Mouse (Mus musculus): Measurements from ENCODE around the gene Card9. TPM values are rescaled to one million over a fixed set of nuclear protein-coding genes. Genes with fewer than 3 reads are reported as not detected.

Gene Card9
- polyA plus RNA-seq, 1 experiment from 2014 or later, result 0.41 TPM

DNA sequence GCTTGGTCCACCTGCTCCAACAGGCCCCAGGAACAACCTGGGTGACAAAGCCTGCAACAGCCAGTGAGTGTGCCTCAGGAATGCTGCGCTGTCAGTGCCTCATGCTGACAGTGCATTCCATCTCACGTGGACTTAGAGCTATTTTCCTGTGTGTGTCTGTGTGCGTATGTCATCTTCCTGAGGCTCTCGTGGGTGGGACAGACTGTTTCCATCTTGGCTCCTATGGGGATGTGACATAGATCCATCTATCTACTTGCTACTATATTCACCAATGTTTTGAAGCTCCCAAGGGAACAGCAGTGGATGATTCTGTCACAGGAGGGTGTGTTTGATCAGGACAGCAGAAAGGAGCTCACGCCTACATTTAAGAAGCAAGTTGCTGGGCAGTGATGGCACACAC lies 48.8 kb downstream of the Card9 start:
- Histone ChIP-seq H3K27ac (ENCODE audit: low read depth, low read length) (no peak overlapping the region), H3K4me1 (ENCODE audit: control insufficient read depth, insufficient read depth, low read length) (peaks cover 25% of the 10 kb centered on the region)
- DNase-seq (ENCODE audit: low spot score), result no peak

DNA sequence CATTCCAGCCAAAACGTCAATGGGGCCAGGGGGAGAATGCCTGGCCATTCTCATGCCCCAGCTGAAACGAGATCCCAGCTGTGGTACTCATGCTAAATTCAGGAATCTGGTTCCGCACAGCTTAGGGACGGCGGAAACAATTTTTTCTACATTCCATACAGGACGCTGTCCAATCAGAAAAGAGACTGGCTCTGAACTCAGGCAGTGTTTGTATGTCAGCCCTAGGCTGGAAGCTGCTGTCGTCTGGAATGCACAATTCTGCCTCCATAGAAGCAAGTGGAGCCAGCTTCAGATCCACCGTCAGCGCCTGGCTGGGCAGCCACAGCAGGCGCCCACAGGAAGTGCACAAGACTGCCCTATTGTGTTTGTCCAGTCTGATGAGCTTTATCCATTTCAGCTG lies 51.0 kb downstream of the Card9 start:
- Histone ChIP-seq H3K36me3 (ENCODE audit: control insufficient read depth, insufficient read depth, low read length) (no peaks in the 10 kb centered on the region), H3K27ac (ENCODE audit: low read depth, low read length) (peak overlapping the region; percentile 74; the same call in 1 of the 2 replicates), H3K9ac (ENCODE audit: low read length) (no peak overlapping the region), H3K27me3 (ENCODE audit: control insufficient read depth, insufficient read depth, low read length) (no peaks in the 10 kb centered on the region), H3K4me3 (ENCODE audit: low read depth, low read length) (no peak overlapping the region), H3K4me2 (ENCODE audit: low read depth) (no peak overlapping the region), H3K4me1 (ENCODE audit: control insufficient read depth, insufficient read depth, low read length) (peaks cover 15% of the 10 kb centered on the region), H3K9me3 (ENCODE audit: control insufficient read depth, low read length) (no peaks in the 10 kb centered on the region)
- WGBS, result 32% methylated on average over 10 of the region's 10 CpGs
- DNase-seq (ENCODE audit: low spot score) (peak; percentile 44), ATAC-seq (ENCODE audit: insufficient read depth, low FRiP score, low TSS enrichment) (no peak)

More for the DNA sequence above, 48.8 kb downstream of the Card9 start:
- no peaks in the 10 kb centered on the region for H3K36me3 ChIP-seq (ENCODE audit: control insufficient read depth, insufficient read depth, low read length)
- no peaks in the 10 kb centered on the region for H3K9me3 ChIP-seq (ENCODE audit: control insufficient read depth, low read length)
- ATAC-seq (ENCODE audit: insufficient read depth, low FRiP score, low TSS enrichment), result no peak
- no peaks in the 10 kb centered on the region for H3K27me3 ChIP-seq (ENCODE audit: control insufficient read depth, insufficient read depth, low read length)
- 77% methylated on average over 5 of the region's 5 CpGs for whole genome bisulfite sequencing
- no peak overlapping the region for H3K4me2 ChIP-seq (ENCODE audit: low read depth)
- no peak overlapping the region for H3K4me3 ChIP-seq (ENCODE audit: low read depth, low read length)
- H3K9ac ChIP-seq (ENCODE audit: low read length), result no peak overlapping the region

DNA sequence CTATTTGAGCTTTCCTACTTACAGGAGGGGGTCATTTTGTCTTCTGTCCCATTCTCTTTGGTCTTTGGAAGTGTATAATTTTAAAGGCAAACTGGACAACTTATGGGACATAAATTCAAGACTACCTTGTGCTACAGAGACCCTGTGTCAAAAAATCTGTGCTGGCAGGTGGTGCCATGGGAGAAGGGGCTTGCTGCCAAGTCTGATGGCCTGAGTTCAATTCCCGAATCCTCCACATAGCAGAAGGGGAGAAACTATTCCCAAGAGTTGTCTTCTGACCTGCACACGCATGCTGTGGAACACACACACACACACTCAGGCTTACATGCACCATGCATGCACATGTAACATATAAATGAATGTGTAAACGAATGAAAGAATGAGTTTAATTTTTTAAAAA lies 54.0 kb downstream of the Card9 start:
- no peak for ATAC-seq (ENCODE audit: insufficient read depth, low FRiP score, low TSS enrichment)
- WGBS, result 86% methylated on average over 3 of the region's 3 CpGs
- no peaks in the 10 kb centered on the region for H3K36me3 ChIP-seq (ENCODE audit: control insufficient read depth, insufficient read depth, low read length)
- H3K4me2 ChIP-seq (ENCODE audit: low read depth), result no peak overlapping the region
- no peaks in the 10 kb centered on the region for H3K9me3 ChIP-seq (ENCODE audit: control insufficient read depth, low read length)
- H3K9ac ChIP-seq (ENCODE audit: low read length), result no peak overlapping the region
- peaks cover 8% of the 10 kb centered on the region; the same call in 1 of the 2 replicates for H3K4me1 ChIP-seq (ENCODE audit: control insufficient read depth, insufficient read depth, low read length)
- H3K27me3 ChIP-seq (ENCODE audit: control insufficient read depth, insufficient read depth, low read length), result no peaks in the 10 kb centered on the region
- DNase-seq (ENCODE audit: low spot score), result peak; percentile 1
- no peak overlapping the region for H3K27ac ChIP-seq (ENCODE audit: low read depth, low read length)
- H3K4me3 ChIP-seq (ENCODE audit: low read depth, low read length), result no peak overlapping the region

DNA sequence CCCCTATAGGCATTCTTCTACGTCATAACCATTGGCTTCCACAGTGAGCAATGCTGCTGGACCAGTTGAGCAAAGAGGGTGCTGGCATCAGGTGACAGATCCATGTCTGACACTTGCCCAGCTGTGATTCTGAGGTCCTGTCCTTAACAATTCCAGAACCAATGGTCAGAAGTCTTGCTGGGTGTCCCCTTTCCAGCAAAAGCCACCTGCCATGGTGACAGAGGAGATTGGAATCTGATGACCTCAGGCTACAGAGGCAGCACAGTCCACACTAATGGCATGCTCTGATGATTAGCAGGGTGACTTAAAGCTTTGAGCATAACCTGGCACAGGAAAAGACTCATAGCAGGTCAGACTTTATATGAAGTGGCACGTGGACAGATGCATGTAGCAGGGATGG lies 55.2 kb downstream of the Card9 start:
- DNase-seq (ENCODE audit: low spot score), result no peak
- H3K36me3 ChIP-seq (ENCODE audit: control insufficient read depth, insufficient read depth, low read length), result no peaks in the 10 kb centered on the region
- WGBS, result 80% methylated on average over 2 of the region's 2 CpGs

DNA sequence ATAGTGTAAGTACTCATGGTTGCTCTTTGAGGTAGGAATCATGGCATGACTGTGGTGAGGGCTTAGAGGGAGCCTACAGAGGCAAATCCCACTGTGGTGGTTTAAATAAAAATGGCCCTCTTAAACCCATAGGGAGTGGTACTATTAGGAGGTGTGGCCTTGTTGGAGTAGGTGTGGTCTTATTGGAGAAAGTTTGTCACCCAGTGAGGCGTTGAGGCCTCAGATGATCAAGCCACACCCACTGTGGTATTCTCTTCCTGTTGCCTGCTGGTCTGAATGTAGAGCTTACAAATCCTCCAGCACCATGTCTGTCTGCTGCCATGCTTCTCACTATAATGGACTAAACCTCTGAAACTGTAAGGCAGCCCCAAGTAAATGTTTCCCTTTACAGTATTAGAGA lies 56.0 kb downstream of the Card9 start:
- ATAC-seq (ENCODE audit: insufficient read depth, low FRiP score, low TSS enrichment), result no peak
- H3K27me3 ChIP-seq (ENCODE audit: control insufficient read depth, insufficient read depth, low read length), result no peaks in the 10 kb centered on the region
- WGBS, result 61% methylated on average over 1 of the region's 1 CpGs
- no peak overlapping the region for H3K9ac ChIP-seq (ENCODE audit: low read length)
- peaks cover 7% of the 10 kb centered on the region; the same call in 1 of the 2 replicates for H3K4me1 ChIP-seq (ENCODE audit: control insufficient read depth, insufficient read depth, low read length)
- H3K36me3 ChIP-seq (ENCODE audit: control insufficient read depth, insufficient read depth, low read length), result no peaks in the 10 kb centered on the region
- H3K9me3 ChIP-seq (ENCODE audit: control insufficient read depth, low read length), result no peaks in the 10 kb centered on the region
- H3K4me3 ChIP-seq (ENCODE audit: low read depth, low read length), result no peak overlapping the region
- no peak overlapping the region for H3K27ac ChIP-seq (ENCODE audit: low read depth, low read length)
- no peak for DNase-seq (ENCODE audit: low spot score)
- H3K4me2 ChIP-seq (ENCODE audit: low read depth), result no peak overlapping the region

More for the DNA sequence above, 55.2 kb downstream of the Card9 start:
- Histone ChIP-seq H3K9me3 (ENCODE audit: control insufficient read depth, low read length) (no peaks in the 10 kb centered on the region), H3K27me3 (ENCODE audit: control insufficient read depth, insufficient read depth, low read length) (no peaks in the 10 kb centered on the region), H3K4me1 (ENCODE audit: control insufficient read depth, insufficient read depth, low read length) (peaks cover 8% of the 10 kb centered on the region; the same call in 1 of the 2 replicates), H3K4me2 (ENCODE audit: low read depth) (no peak overlapping the region), H3K4me3 (ENCODE audit: low read depth, low read length) (no peak overlapping the region), H3K9ac (ENCODE audit: low read length) (no peak overlapping the region), H3K27ac (ENCODE audit: low read depth, low read length) (no peak overlapping the region)
- no peak for ATAC-seq (ENCODE audit: insufficient read depth, low FRiP score, low TSS enrichment)

Other genes starting within 250 kb of the Card9 start
- gene Nacc2, start 237.7 kb downstream of the Card9 start, polyA plus RNA-seq (2014; fragmentation: Nextera tagmentation; extraction: Ambion mirVana), result 8.2 and 9.8 TPM in 2 replicates
- 19.6 and 25.3 TPM in 2 replicates for gene Lhx3, start 152.6 kb downstream of the Card9 start, polyA plus RNA-seq (2014; fragmentation: Nextera tagmentation; extraction: Ambion mirVana)
- 17.3 and 18.9 TPM in 2 replicates for gene Qsox2, start 123.4 kb downstream of the Card9 start, polyA plus RNA-seq (2014; fragmentation: Nextera tagmentation; extraction: Ambion mirVana)
- gene Ccdc187, start 66.4 kb downstream of the Card9 start, polyA plus RNA-seq (2014; fragmentation: Nextera tagmentation; extraction: Ambion mirVana), result not detected in 2 replicates
- 58.8 and 65.0 TPM in 2 replicates for gene Gpsm1, start 45.4 kb downstream of the Card9 start, polyA plus RNA-seq (2014; fragmentation: Nextera tagmentation; extraction: Ambion mirVana)
- gene Dnlz, start 8.8 kb downstream of the Card9 start, polyA plus RNA-seq (2014; fragmentation: Nextera tagmentation; extraction: Ambion mirVana), result 33.8 and 35.6 TPM in 2 replicates
- 26.5 and 26.9 TPM in 2 replicates for gene Snapc4, start 19.7 kb upstream of the Card9 start, polyA plus RNA-seq (2014; fragmentation: Nextera tagmentation; extraction: Ambion mirVana)
- 126 and 145 TPM in 2 replicates for gene Entr1, start 28.4 kb upstream of the Card9 start, polyA plus RNA-seq (2014; fragmentation: Nextera tagmentation; extraction: Ambion mirVana)
- gene Pmpca, start 28.4 kb upstream of the Card9 start, polyA plus RNA-seq (2014; fragmentation: Nextera tagmentation; extraction: Ambion mirVana), result 113 and 117 TPM in 2 replicates
- gene Inpp5e, start 48.3 kb upstream of the Card9 start, polyA plus RNA-seq (2014; fragmentation: Nextera tagmentation; extraction: Ambion mirVana), result 25.4 and 26.2 TPM in 2 replicates
- gene Sec16a, start 84.3 kb upstream of the Card9 start, polyA plus RNA-seq (2014; fragmentation: Nextera tagmentation; extraction: Ambion mirVana), result 40.2 and 40.5 TPM in 2 replicates
- 56.9 and 60.4 TPM in 2 replicates for gene Notch1, start 155.7 kb upstream of the Card9 start, polyA plus RNA-seq (2014; fragmentation: Nextera tagmentation; extraction: Ambion mirVana)
- gene Egfl7, start 219.1 kb upstream of the Card9 start, polyA plus RNA-seq (2014; fragmentation: Nextera tagmentation; extraction: Ambion mirVana), result 68.5 and 75.7 TPM in 2 replicates
- not detected in 2 replicates for gene Gm20532, start 225.7 kb upstream of the Card9 start, polyA plus RNA-seq (2014; fragmentation: Nextera tagmentation; extraction: Ambion mirVana)
- gene Agpat2, start 243.5 kb upstream of the Card9 start, polyA plus RNA-seq (2014; fragmentation: Nextera tagmentation; extraction: Ambion mirVana), result 6.8 and 7.5 TPM in 2 replicates